Comparison of ENCODE assay signal across 9 mouse cellular contexts in genomic region chr16:21392099-21392498, GRCm38 (mm10). TPM values are rescaled to one million over a fixed set of nuclear protein-coding genes. Genes with fewer than 3 reads are reported as not detected.
DNase-seq lines count a peak whose midpoint lies in the region; ATAC-seq lines count a peak whose summit lies in the region.
"Had no signal": no experiment of that assay in that cellular context is flagged by ENCODE, and none has a peak within 500 bp of the region (broad histone marks: within the 10 kb centered on the region; RNA-seq: fewer than 3 reads in every experiment).

No protein-coding gene starts in this region.

- H3K27me3 ChIP-seq in hindbrain, embryonic 10.5 days (ENCODE audit: insufficient read depth, poor library complexity, severe bottlenecking) = peaks cover 3% of the 10 kb centered on the region; the same call in 1 of the 2 replicates
- H3K27me3 ChIP-seq in midbrain, embryonic 14.5 days (ENCODE audit: control insufficient read depth, insufficient read depth, low read length) = no peaks in the 10 kb centered on the region

- DNase-seq in left cerebral cortex, postnatal 14 days (ENCODE audit: low spot score in 2 of 2) = peak; percentile 45 to 54
- DNase-seq in left cerebral cortex, adult 8-10 months (ENCODE audit: low spot score in 2 of 2) = no peak
- DNase-seq in WW6 (ENCODE audit: low read depth, low spot score) = peak; percentile 36
- DNase-seq in hindbrain, embryonic 10.5 days (ENCODE audit: low spot score) = peak; percentile 45
- DNase-seq in midbrain, embryonic 14.5 days = peak; percentile 58
- DNase-seq in adrenal gland, postnatal 4 days (ENCODE audit: low spot score in 2 of 2) = no peak
- DNase-seq in heart, adult 8-10 months (ENCODE audit: low spot score) = no peak
- no peak for DNase-seq in heart, postnatal 14 days

- H3K9ac ChIP-seq in midbrain, embryonic 14.5 days (replicated peaks; ENCODE audit: low read length) = no peak overlapping the region

- H3K36me3 ChIP-seq in hindbrain, embryonic 10.5 days = no peaks in the 10 kb centered on the region
- no peaks in the 10 kb centered on the region for H3K36me3 ChIP-seq in midbrain, embryonic 14.5 days (ENCODE audit: control insufficient read depth, insufficient read depth, low read length)

- peak overlapping the region; percentile 74; the same call in 1 of the 2 replicates for H3K27ac ChIP-seq in hindbrain, embryonic 10.5 days
- peak overlapping the region; percentile 77 for H3K27ac ChIP-seq in midbrain, embryonic 14.5 days (replicated peaks; ENCODE audit: low read depth, low read length)

- WGBS in hindbrain, embryonic 10.5 days = 71% methylated on average over 6 of the region's 6 CpGs
- WGBS in midbrain, embryonic 14.5 days = 66% methylated on average over 6 of the region's 6 CpGs

- intact Hi-C loops in left cerebral cortex, postnatal 14 days (cut with DNase I) = loop anchor here (1.0 to 5.0 kb wide), 3 partner anchors 55 to 188 kb away; partner anchors contain the start of gene Ephb3
- intact Hi-C loops in heart, postnatal 14 days (cut with DNase I) = loop anchor here (1.0 kb wide), 1 partner anchor 188 kb away; the partner anchor contains the start of gene Ephb3

- H3K4me3 ChIP-seq in hindbrain, embryonic 10.5 days = no peak overlapping the region
- H3K4me3 ChIP-seq in midbrain, embryonic 14.5 days (replicated peaks; ENCODE audit: low read depth, low read length) = no peak overlapping the region
- H3K4me3 ChIP-seq: myocyte had no signal

- peaks cover 59% of the 10 kb centered on the region for H3K4me1 ChIP-seq in hindbrain, embryonic 10.5 days (replicated peaks)
- peaks cover 21% of the 10 kb centered on the region for H3K4me1 ChIP-seq in midbrain, embryonic 14.5 days (ENCODE audit: control insufficient read depth, insufficient read depth, low read length)

- no peaks in the 10 kb centered on the region for H3K9me3 ChIP-seq in hindbrain, embryonic 10.5 days
- no peaks in the 10 kb centered on the region for H3K9me3 ChIP-seq in midbrain, embryonic 14.5 days (ENCODE audit: control insufficient read depth, low read length)

- 0 out of 2 replicates have a peak overlapping the region, but pooled peaks have one; percentile 13 for H3K4me2 ChIP-seq in midbrain, embryonic 14.5 days (ENCODE audit: low read length)

- ATAC-seq in midbrain, embryonic 14.5 days (ENCODE audit: low FRiP score, low TSS enrichment) = no peak

RNA-seq across cellular contexts. Expression of gene Vps8, which starts 30.8 kb away (rescaled TPM):
- total RNA-seq in left cerebral cortex, postnatal 14 days (2021) = 10 to 100 TPM; 52.3 to 53.1 TPM
- total RNA-seq in left cerebral cortex, adult 8-10 months (2022) = 10 to 100 TPM; 47.3 to 77.1 (median 56.2) TPM
- polyA plus RNA-seq in hindbrain, embryonic 10.5 days (2016; fragmentation: Nextera tagmentation; extraction: Ambion mirVana) = 23.7 and 23.8 TPM in 2 replicates
- polyA plus RNA-seq in midbrain, embryonic 14.5 days (2014; fragmentation: Nextera tagmentation; extraction: Ambion mirVana) = 31.6 and 41.1 TPM in 2 replicates
- total RNA-seq in adrenal gland, postnatal 4 days (2021) = 10 to 100 TPM; 24.5 to 26.1 TPM
- total RNA-seq in heart, adult 8-10 months (2022) = 10 to 100 TPM; 24.2 to 30.6 (median 27.2) TPM
- total RNA-seq in heart, postnatal 14 days (2021) = 10 to 100 TPM; 17.5 to 18.9 TPM

Comparison
In these comparisons a context has a peak if more than half of its experiments do, and no peak if none do; other contexts are left out.
1. DNase-seq: peak in left cerebral cortex, postnatal 14 days (2 of 2), WW6 (single experiment), hindbrain, embryonic 10.5 days (single experiment) and midbrain, embryonic 14.5 days (single experiment); none in left cerebral cortex, adult 8-10 months (0 of 2), adrenal gland, postnatal 4 days (0 of 2), heart, adult 8-10 months (single experiment) and heart, postnatal 14 days (0 of 2).